Mouse (Mus musculus) liver, postnatal 0 days (tissue): ENCODE data around the gene Mlh1. TPM values are rescaled to one million over a fixed set of nuclear protein-coding genes. Genes with fewer than 3 reads are reported as not detected.

ENCODE experiments used
- ATAC-seq: fragments of 200-750 bp; cut with Nextera tagmentation; 2 replicates; pipeline ENCODE4 v1.8.0; 2017; ENCODE audit warnings: mild to moderate bottlenecking, moderate library complexity
- DNase-seq: peaks from one replicate; pipeline ENCODE4 v3.0.0-alpha.2; 2016
- H3K27ac ChIP-seq: fragments of 300-500 bp; sonication (generic); 2 replicates; pipeline ENCODE4 v1.5.1; 2014; ENCODE audit warnings: antibody characterized with exemption, moderate library complexity, mild to moderate bottlenecking, low read depth
- H3K27me3 ChIP-seq: fragments of 300-500 bp; sonication (generic); 2 replicates; pipeline ENCODE4 v1.6.1; 2014; ENCODE audit warnings: low read length, control low read depth, mixed read lengths; ENCODE audit not compliant: insufficient read depth
- H3K36me3 ChIP-seq: fragments of 300-500 bp; sonication (generic); replicated peaks from 2 replicates; pipeline ENCODE4 v1.6.1; 2014; ENCODE audit warnings: mild to moderate bottlenecking, control low read depth, low read length, moderate library complexity, mixed read lengths; ENCODE audit not compliant: insufficient read depth
- H3K4me1 ChIP-seq: fragments of 300-500 bp; sonication (generic); 2 replicates; pipeline ENCODE4 v1.6.1; 2014; ENCODE audit warnings: antibody characterized with exemption, mild to moderate bottlenecking, control low read depth; ENCODE audit not compliant: insufficient read depth
- H3K4me2 ChIP-seq: fragments of 300-500 bp; sonication (generic); 2 replicates; pipeline ENCODE4 v1.6.1; 2014; ENCODE audit warnings: low read depth, mild to moderate bottlenecking, low read length, moderate library complexity, mixed read lengths
- H3K4me3 ChIP-seq: fragments of 300-500 bp; sonication (generic); 2 replicates; pipeline ENCODE4 v1.5.1; 2014; ENCODE audit warnings: low read depth, low read length
- H3K9ac ChIP-seq: fragments of 300-500 bp; sonication (generic); replicated peaks from 2 replicates; pipeline ENCODE4 v1.6.1; 2014; ENCODE audit warnings: mild to moderate bottlenecking, moderate library complexity
- H3K9me3 ChIP-seq: fragments of 300-500 bp; sonication (generic); 2 replicates; pipeline ENCODE4 v1.6.1; 2016; ENCODE audit warnings: mild to moderate bottlenecking, control low read depth, low read length, mixed read lengths
- CTCF ChIP-seq: sonication (generic); IDR thresholded peaks from 2 replicates; pipeline ENCODE4 v1.5.1; 2016; ENCODE audit warnings: antibody characterized with exemption, low read depth
- EP300 ChIP-seq: IDR thresholded peaks from 2 replicates; pipeline ENCODE4 v1.6.1; 2016; ENCODE audit warnings: antibody characterized with exemption, low read depth, mild to moderate bottlenecking
- WGBS: fragments of 180-500 bp; shearing (Covaris S2); extraction: QIAGEN DNeasy Blood & Tissue Kit; methylation state at CpG from one replicate; pipeline ENCODE4 v1.1.7; 2014; ENCODE audit not compliant: insufficient replicate concordance; 5-methylcytosine and 5-hydroxymethylcytosine counted together
- polyA plus RNA-seq: library from polyadenylated mRNA; unstranded; fragments of >200 nt; fragmentation: Nextera tagmentation; extraction: Ambion mirVana; gene quantifications from 2 replicates; pipeline ENCODE4 v1.2.1, GENCODE M21; 2015

Gene Mlh1
- polyA plus RNA-seq, 1 experiment from 2014 or later: 10.1 TPM

DNA sequence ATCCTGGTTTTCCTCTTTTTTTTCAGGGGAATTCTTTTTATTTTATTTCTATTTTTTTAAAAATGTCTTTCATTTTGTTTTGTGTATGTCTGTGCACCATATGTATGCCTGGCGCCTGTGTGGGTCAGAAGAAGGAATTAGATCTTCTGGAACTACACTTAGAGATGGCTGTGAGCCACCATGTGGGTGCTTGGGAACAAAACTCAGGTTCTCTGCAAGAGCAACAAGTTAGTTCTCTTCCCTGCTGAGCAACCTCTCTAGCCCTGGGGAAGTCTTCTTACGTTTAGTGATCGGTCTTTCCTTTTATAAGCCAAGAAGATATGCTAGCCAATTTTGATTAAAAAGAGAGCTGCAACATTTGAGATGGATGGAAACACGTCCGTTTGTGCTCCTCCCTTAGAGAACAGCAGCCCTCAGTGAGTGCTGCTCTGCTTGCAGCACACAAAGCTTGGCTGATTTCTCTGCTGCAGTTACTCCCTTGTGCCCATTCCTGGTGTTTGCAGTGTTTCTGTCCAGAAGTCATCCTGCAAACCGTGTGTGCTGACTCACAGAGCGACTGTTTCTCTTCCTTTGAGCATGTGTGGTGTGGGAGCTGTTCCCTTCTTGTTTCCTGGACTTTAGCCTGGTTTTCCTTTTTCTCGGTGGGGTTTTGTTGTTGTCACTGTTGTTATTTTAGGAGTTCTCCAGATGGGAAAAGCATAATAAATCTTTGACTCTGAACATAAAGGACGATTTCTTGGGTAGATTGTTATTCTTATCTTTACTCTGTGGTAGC, 66.8 kb downstream of the Mlh1 start:
- DNase-seq: no peak
- Histone ChIP-seq H3K4me2 (no peak overlapping the region), H3K36me3 (peaks cover 32% of the 10 kb centered on the region; the same call in 1 of the 2 replicates), H3K27ac (no peak overlapping the region), H3K4me1 (0 out of 2 replicates have a peak, but pooled peaks cover 2% of the 10 kb centered on the region), H3K9me3 (no peaks in the 10 kb centered on the region), H3K27me3 (no peaks in the 10 kb centered on the region), H3K9ac (no peak overlapping the region), H3K4me3 (no peak overlapping the region)
- ATAC-seq: no peak
- no peak for TF ChIP-seq CTCF
- no peak for TF ChIP-seq EP300
- 62% methylated on average over 9 of the region's 9 CpGs for WGBS

- Histone ChIP-seq H3K27me3 (no peaks in the 10 kb centered on the region), H3K9me3 (no peaks in the 10 kb centered on the region), H3K4me2 (no peak overlapping the region), H3K4me1 (0 out of 2 replicates have a peak, but pooled peaks cover 2% of the 10 kb centered on the region), H3K9ac (no peak overlapping the region), H3K27ac (no peak overlapping the region), H3K4me3 (no peak overlapping the region), H3K36me3 (peaks cover 30% of the 10 kb centered on the region)
- DNase-seq (no peak), ATAC-seq (no peak)
- TF ChIP-seq CTCF (no peak), EP300 (no peak)
Observed at GRCm38 (mm10) chr9:111200208-111200607, 71.4 kb downstream of the Mlh1 start.

DNA sequence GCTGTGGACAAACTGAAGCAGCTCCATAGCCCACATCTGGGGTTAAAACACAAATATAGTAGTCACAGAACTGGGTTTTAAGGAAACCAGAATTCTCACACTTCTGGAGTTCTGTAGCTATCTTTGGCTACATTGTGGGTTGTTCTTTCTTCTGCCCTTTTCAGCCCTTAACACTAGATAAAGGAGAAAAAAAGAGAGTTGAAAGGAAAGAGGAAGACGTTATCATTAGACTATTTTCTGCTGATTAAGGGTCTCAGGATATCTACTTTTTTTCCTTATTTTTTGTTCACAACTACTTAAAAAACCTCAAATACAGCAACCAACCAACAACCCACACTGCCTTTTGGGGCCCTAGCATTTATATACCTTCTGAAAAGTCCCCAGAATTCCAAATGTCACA, 73.3 kb downstream of the Mlh1 start:
- Histone ChIP-seq H3K4me3 (no peak overlapping the region), H3K4me1 (no peaks in the 10 kb centered on the region), H3K36me3 (peaks cover 33% of the 10 kb centered on the region), H3K27ac (no peak overlapping the region), H3K27me3 (no peaks in the 10 kb centered on the region), H3K9me3 (no peaks in the 10 kb centered on the region), H3K9ac (no peak overlapping the region), H3K4me2 (no peak overlapping the region)
- ATAC-seq (no peak), DNase-seq (no peak)
- no peak for TF ChIP-seq EP300
- TF ChIP-seq CTCF: no peak
- WGBS: 41% methylated on average over 1 of the region's 1 CpGs

- DNase-seq: no peak
- H3K4me1 ChIP-seq: no peaks in the 10 kb centered on the region
- H3K9ac ChIP-seq: no peak overlapping the region
- no peak overlapping the region for H3K27ac ChIP-seq
- ATAC-seq: no peak
- no peak overlapping the region for H3K4me2 ChIP-seq
- WGBS: 87% methylated on average over 4 of the region's 4 CpGs
- TF ChIP-seq CTCF (no peak), EP300 (no peak)
- H3K4me3 ChIP-seq: no peak overlapping the region
- H3K9me3 ChIP-seq: no peaks in the 10 kb centered on the region
- H3K27me3 ChIP-seq: no peaks in the 10 kb centered on the region
- peaks cover 37% of the 10 kb centered on the region for H3K36me3 ChIP-seq
Observed at GRCm38 (mm10) chr9:111197712-111198111, 73.9 kb downstream of the Mlh1 start.

- Histone ChIP-seq H3K4me3 (no peak overlapping the region), H3K36me3 (peaks cover 38% of the 10 kb centered on the region), H3K9me3 (no peaks in the 10 kb centered on the region), H3K9ac (no peak overlapping the region), H3K27ac (no peak overlapping the region), H3K27me3 (no peaks in the 10 kb centered on the region), H3K4me1 (no peaks in the 10 kb centered on the region), H3K4me2 (no peak overlapping the region)
- 75% methylated on average over 3 of the region's 3 CpGs for WGBS
- DNase-seq (no peak), ATAC-seq (no peak)
- no peak for TF ChIP-seq CTCF
- no peak for TF ChIP-seq EP300
Observed at GRCm38 (mm10) chr9:111197116-111197515, 74.5 kb downstream of the Mlh1 start.

DNA sequence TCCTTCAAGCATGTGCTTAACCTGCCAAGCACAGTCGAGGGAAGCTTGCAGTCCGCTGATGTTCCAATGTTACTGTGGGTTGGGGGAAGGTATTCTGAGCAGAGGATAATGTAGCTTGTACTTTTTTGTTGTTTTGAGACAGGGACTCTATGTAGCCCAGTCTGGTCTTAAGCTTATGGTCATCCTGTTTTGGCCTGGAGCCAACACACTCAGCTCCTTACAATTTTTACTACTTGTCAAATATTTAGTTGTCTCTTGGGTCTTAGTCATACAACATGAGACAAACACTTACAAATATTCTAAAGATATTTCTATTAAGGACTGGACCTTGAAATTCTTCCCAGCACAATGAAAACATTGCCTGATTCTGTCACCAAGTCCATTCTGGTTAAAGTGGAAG, 78.4 kb downstream of the Mlh1 start:
- Histone ChIP-seq H3K9me3 (no peaks in the 10 kb centered on the region), H3K4me1 (no peaks in the 10 kb centered on the region), H3K9ac (no peak overlapping the region), H3K36me3 (peaks cover 37% of the 10 kb centered on the region), H3K4me2 (no peak overlapping the region), H3K27ac (no peak overlapping the region), H3K4me3 (no peak overlapping the region), H3K27me3 (no peaks in the 10 kb centered on the region)
- TF ChIP-seq EP300: no peak
- no peak for TF ChIP-seq CTCF
- ATAC-seq (no peak), DNase-seq (no peak)
- 86% methylated on average over 2 of the region's 2 CpGs for WGBS
